Mouse (Mus musculus) thymus, adult 2 months (tissue): ENCODE data around the gene Grin2b. TPM values are rescaled to one million over a fixed set of nuclear protein-coding genes. Genes with fewer than 3 reads are reported as not detected.
"Not testable (repeated sequence)": the region's sequence is repeated elsewhere in the genome, so short reads cannot be mapped to it uniquely, and the experiment has no call there.

Source experiments
- DNase-seq: peaks from one replicate; pipeline ENCODE4 v3.0.0; 2021
- H3K27ac ChIP-seq: fragments of 200-500 bp; 2 replicates; pipeline ENCODE4 v1.5.1; 2012; ENCODE audit warnings: low read length, control low read depth; ENCODE audit not compliant: control insufficient read depth, insufficient read depth
- H3K27me3 ChIP-seq: fragments of 200-500 bp; 2 replicates; pipeline ENCODE4 v1.6.1; 2012; ENCODE audit warnings: mild to moderate bottlenecking, low read length, moderate library complexity, mixed read lengths; ENCODE audit not compliant: control insufficient read depth, insufficient read depth
- H3K36me3 ChIP-seq: fragments of 200-500 bp; 2 replicates; pipeline ENCODE4 v1.6.1; 2012; ENCODE audit warnings: mild to moderate bottlenecking, low read length, moderate library complexity; ENCODE audit not compliant: control insufficient read depth, insufficient read depth
- H3K4me1 ChIP-seq: fragments of 200-500 bp; replicated peaks from 2 replicates; pipeline ENCODE4 v1.6.1; 2012; ENCODE audit warnings: low read length; ENCODE audit not compliant: control insufficient read depth, insufficient read depth
- H3K4me3 ChIP-seq: fragments of 200-500 bp; 2 replicates; pipeline ENCODE4 v1.5.1; 2012; ENCODE audit warnings: mild to moderate bottlenecking, low read length, control low read depth, moderate library complexity; ENCODE audit not compliant: control insufficient read depth, insufficient read depth
- CTCF ChIP-seq: fragments of 200-500 bp; IDR thresholded peaks from 2 replicates; pipeline ENCODE4 v1.5.1; 2012; ENCODE audit warnings: mild to moderate bottlenecking, control low read depth, low read length, moderate library complexity, borderline replicate concordance; ENCODE audit not compliant: control insufficient read depth, poor library complexity, insufficient read depth; ENCODE audit errors: extremely low read depth
- POLR2A ChIP-seq: fragments of 200-500 bp; IDR thresholded peaks from 2 replicates; pipeline ENCODE4 v1.6.1; 2012; ENCODE audit warnings: mild to moderate bottlenecking, low read length, control low read depth, moderate library complexity; ENCODE audit not compliant: control insufficient read depth, poor library complexity, insufficient read depth; ENCODE audit errors: extremely low read depth
- whole genome bisulfite sequencing: fragments of 180-500 bp; shearing (Covaris S2); methylation state at CpG from one replicate; pipeline ENCODE4 v1.1.7; 2018; 5-methylcytosine and 5-hydroxymethylcytosine counted together
- polyA plus RNA-seq: library from polyadenylated mRNA; depleted of rRNA; stranded (reverse); fragments of >200 nt; gene quantifications from 2 replicates; pipeline ENCODE4 v1.2.3, GENCODE M21; 2012

The Grin2b gene
- polyA plus RNA-seq, 1 experiment: under 0.01 TPM

DNA sequence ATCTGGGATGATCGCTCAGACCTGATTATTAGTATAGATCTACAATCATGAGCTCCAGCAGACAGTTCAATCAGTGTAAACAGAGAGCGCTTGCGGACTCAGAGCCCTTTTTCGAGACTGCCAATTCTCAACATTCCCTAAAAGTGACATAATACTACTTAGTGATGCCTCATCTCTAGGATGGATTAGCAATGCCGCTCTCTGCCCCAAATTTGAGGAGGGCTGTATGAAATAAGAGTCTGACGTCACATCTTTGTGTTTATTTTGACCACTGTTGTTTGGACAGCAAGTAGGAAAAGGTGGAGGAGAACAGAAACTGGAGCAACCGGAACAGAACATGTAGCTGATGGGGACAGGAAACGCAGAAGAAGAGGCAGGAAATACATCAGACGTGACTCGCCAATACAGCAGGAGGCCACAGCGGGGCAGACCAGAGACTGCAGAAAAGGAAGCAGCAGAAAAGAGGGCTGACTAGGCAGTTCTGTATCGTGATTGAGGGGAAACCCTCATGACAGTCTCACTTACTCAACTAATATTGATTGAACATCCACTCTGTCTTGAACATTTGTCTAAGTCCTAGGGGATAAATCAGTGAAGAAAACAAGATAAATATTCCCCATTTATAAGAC lies 472.5 kb downstream of the Grin2b start:
- 48% methylated on average over 12 of the region's 12 CpGs for WGBS
- peak; percentile 3 for DNase-seq

GRCm38 (mm10) chr6:135692533-135692932 lies 480.8 kb downstream of the Grin2b start:
- TF ChIP-seq POLR2A (no peak), CTCF (no peak)
- Histone ChIP-seq H3K4me3 (no peak overlapping the region), H3K4me1 (no peaks in the 10 kb centered on the region), H3K27me3 (no peaks in the 10 kb centered on the region), H3K27ac (no peak overlapping the region), H3K36me3 (no peaks in the 10 kb centered on the region)
- WGBS: 90% methylated on average over 9 of the region's 9 CpGs
- no peak for DNase-seq

More for the DNA sequence above, 472.5 kb downstream of the Grin2b start:
- Histone ChIP-seq H3K36me3 (no peaks in the 10 kb centered on the region), H3K4me1 (no peaks in the 10 kb centered on the region), H3K27ac (no peak overlapping the region), H3K27me3 (no peaks in the 10 kb centered on the region), H3K4me3 (no peak overlapping the region)
- TF ChIP-seq POLR2A: no peak
- TF ChIP-seq CTCF: no peak

DNA sequence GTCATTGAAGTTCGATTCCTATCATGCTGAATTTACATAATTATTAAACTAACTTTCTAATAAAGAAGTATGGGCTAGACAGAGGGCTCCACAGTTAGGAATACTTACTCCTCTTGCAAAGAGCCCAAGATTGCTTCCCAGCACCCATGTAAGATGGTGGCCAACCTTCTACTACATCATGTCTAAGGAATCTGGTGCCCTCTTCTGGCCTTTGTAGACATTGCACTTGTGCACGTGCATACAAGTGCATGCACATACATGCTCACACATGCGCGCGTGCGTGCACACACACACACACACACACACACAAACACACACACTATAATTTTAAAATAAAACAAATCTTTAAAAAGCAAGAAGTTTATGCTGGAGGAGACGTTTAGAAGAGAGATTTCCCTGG lies 481.8 kb downstream of the Grin2b start:
- no peak for TF ChIP-seq CTCF
- no peak for TF ChIP-seq POLR2A
- H3K4me3 ChIP-seq: no peak overlapping the region
- no peaks in the 10 kb centered on the region for H3K27me3 ChIP-seq
- 94% methylated on average over 7 of the region's 7 CpGs for WGBS
- no peaks in the 10 kb centered on the region for H3K36me3 ChIP-seq
- no peaks in the 10 kb centered on the region for H3K4me1 ChIP-seq
- H3K27ac ChIP-seq: no peak overlapping the region
- DNase-seq: no peak

DNA sequence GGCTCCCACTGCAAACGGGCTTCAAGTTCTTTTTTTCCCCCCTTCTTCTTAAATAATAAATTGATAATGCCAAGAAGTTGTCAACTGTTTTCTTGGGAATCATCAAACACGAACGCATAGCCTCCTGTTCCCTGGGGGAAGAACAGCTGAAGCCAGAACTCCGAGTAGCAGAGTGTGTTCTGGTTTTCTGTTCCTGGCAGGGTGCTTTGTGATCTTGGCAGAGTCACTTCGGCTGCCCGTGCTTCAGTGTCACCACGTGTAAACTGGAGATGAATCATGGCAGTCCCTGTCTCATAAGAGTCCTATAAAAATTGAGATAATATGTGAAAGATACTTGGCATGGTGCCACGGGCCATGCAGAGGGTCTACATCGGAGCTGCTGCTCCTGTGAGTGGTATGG lies 485.4 kb downstream of the Grin2b start:
- H3K36me3 ChIP-seq: no peaks in the 10 kb centered on the region
- 86% methylated on average over 9 of the region's 9 CpGs for WGBS
- no peak for TF ChIP-seq CTCF
- TF ChIP-seq POLR2A: no peak
- DNase-seq: no peak
- no peaks in the 10 kb centered on the region for H3K4me1 ChIP-seq
- no peak overlapping the region for H3K27ac ChIP-seq
- no peak overlapping the region for H3K4me3 ChIP-seq
- H3K27me3 ChIP-seq: no peaks in the 10 kb centered on the region

DNA sequence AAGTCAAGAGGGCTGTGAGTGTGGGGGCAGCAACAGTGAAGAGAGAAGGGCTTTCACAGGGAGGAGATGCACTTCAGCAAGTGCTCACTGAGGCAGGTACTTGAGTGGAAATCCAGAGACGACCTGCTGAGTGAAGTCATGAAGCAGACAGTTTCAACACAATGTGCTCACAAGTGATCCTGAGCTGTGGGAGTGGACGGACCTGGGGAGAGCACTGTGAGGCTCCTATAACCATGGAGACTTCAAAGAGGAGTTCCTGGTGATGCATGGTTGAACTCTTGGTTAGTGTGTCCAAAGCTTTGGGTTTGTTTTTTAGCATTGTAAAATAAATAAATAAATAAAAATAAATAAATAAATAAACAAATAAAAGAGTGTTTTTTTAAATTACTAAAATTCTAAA lies 489.1 kb downstream of the Grin2b start:
- H3K27ac ChIP-seq: no peak overlapping the region
- no peak overlapping the region for H3K4me3 ChIP-seq
- no peaks in the 10 kb centered on the region for H3K27me3 ChIP-seq
- no peaks in the 10 kb centered on the region for H3K4me1 ChIP-seq
- WGBS: 86% methylated on average over 2 of the region's 2 CpGs
- TF ChIP-seq CTCF: no peak
- no peak for TF ChIP-seq POLR2A
- no peak for DNase-seq
- H3K36me3 ChIP-seq: no peaks in the 10 kb centered on the region

- 91% methylated on average over 4 of the region's 4 CpGs for WGBS
These were observed 491.9 kb downstream of the Grin2b start for GRCm38 (mm10) chr6:135681423-135681822.

GRCm38 (mm10) chr6:135680105-135680710 lies 493.1 kb downstream of the Grin2b start:
- WGBS: 87% methylated on average over 14 of the region's 14 CpGs

More at GRCm38 (mm10) chr6:135681423-135681822, 491.9 kb downstream of the Grin2b start:
- H3K27me3 ChIP-seq, H3K36me3 ChIP-seq, H3K27ac ChIP-seq, H3K4me1 ChIP-seq, H3K4me3 ChIP-seq, DNase-seq: not testable (repeated sequence)

More at GRCm38 (mm10) chr6:135680105-135680710, 493.1 kb downstream of the Grin2b start:
- no peak overlapping the region for H3K27ac ChIP-seq
- no peaks in the 10 kb centered on the region for H3K36me3 ChIP-seq
- no peak for DNase-seq
- no peaks in the 10 kb centered on the region for H3K27me3 ChIP-seq
- TF ChIP-seq POLR2A (no peak), CTCF (no peak)
- no peaks in the 10 kb centered on the region for H3K4me1 ChIP-seq
- H3K4me3 ChIP-seq: no peak overlapping the region
